Mouse (Mus musculus) megakaryocyte-erythroid progenitor cell, adult 5-6 weeks (primary cell): ENCODE data around the gene Stt3a. TPM values are rescaled to one million over a fixed set of nuclear protein-coding genes. Genes with fewer than 3 reads are reported as not detected.

Experiments used
- ATAC-seq: replicated peaks from 2 replicates; pipeline ENCODE4 v1.8.0; 2016; ENCODE audit warnings: mild to moderate bottlenecking, inconsistent platforms; ENCODE audit not compliant: severe bottlenecking, poor library complexity, low FRiP score, low TSS enrichment
- total RNA-seq, 2 experiments: library from RNA; stranded (forward) in 1 of 2; stranded (reverse) in 1 of 2; fragments of 200-1000, 215-1000 nt in 1 of 2; fragments of >200 nt in 1 of 2; fragmentation: Nextera tagmentation in 1 of 2; gene quantifications; 2 replicates each; pipeline ENCODE4 v1.2.3; 2014 to 2017

Gene Stt3a
- 168 and 186 TPM in 2 replicates for total RNA-seq (2014; fragmentation: Nextera tagmentation)
- 677 and 976 TPM in 2 replicates for total RNA-seq (2017)

- peak; percentile 95 for ATAC-seq
These were observed at the start of gene Stt3a for GRCm38 (mm10) chr9:36767203-36768143. TSS of gene Stt3a (minus strand) at chr9:36767679.

- ATAC-seq, result no peak
These were observed 47.0 kb upstream of the Stt3a start for GRCm38 (mm10) chr9:36814486-36814885.

- no peak for ATAC-seq
These were observed 40.8 kb upstream of the Stt3a start for GRCm38 (mm10) chr9:36808126-36808785.

- no peak for ATAC-seq
These were observed 37.9 kb upstream of the Stt3a start for GRCm38 (mm10) chr9:36805256-36805975.

- ATAC-seq, result no peak
These were observed 36.4 kb upstream of the Stt3a start for GRCm38 (mm10) chr9:36803926-36804325.

- no peak for ATAC-seq
These were observed 35.9 kb upstream of the Stt3a start for GRCm38 (mm10) chr9:36803386-36803785.

GRCm38 (mm10) chr9:36802951-36803350 is 35.5 kb upstream of the Stt3a start:
- ATAC-seq, result no peak

GRCm38 (mm10) chr9:36801961-36802360 is 34.5 kb upstream of the Stt3a start:
- ATAC-seq, result no peak

GRCm38 (mm10) chr9:36796781-36797555 is 29.5 kb upstream of the Stt3a start, which contains the start of gene Ei24:
TSS of gene Ei24 (minus strand) at chr9:36797393.
- ATAC-seq, result peak; percentile 95

GRCm38 (mm10) chr9:36796224-36796623 is 28.7 kb upstream of the Stt3a start:
- ATAC-seq, result peak; percentile 11; the same call in 1 of the 2 replicates

GRCm38 (mm10) chr9:36795556-36795955 is 28.1 kb upstream of the Stt3a start:
- ATAC-seq, result no peak

- no peak for ATAC-seq
These were observed 27.0 kb upstream of the Stt3a start for GRCm38 (mm10) chr9:36794487-36794886.

GRCm38 (mm10) chr9:36792191-36792590 is 24.7 kb upstream of the Stt3a start:
- ATAC-seq, result no peak

- no peak for ATAC-seq
These were observed 16.4 kb upstream of the Stt3a start for GRCm38 (mm10) chr9:36783921-36784320.

GRCm38 (mm10) chr9:36769048-36769413 is 1.6 kb upstream of the Stt3a start:
- no peak for ATAC-seq

GRCm38 (mm10) chr9:36768156-36769047 is 923 bp upstream of the Stt3a start:
- peak; percentile 45 for ATAC-seq

- no peak for ATAC-seq
These were observed 3.1 kb downstream of the Stt3a start for GRCm38 (mm10) chr9:36764378-36764777.
